Mouse (Mus musculus): Measurements from ENCODE around the gene Eid2. TPM values are rescaled to one million over a fixed set of nuclear protein-coding genes. Genes with fewer than 3 reads are reported as not detected.
A peak's percentile ranks its signal among the peaks of the same experiment; 100 is the strongest.

Gene Eid2
- polyA plus RNA-seq, 1 experiment from 2014 or later, result 1.4 TPM

DNA sequence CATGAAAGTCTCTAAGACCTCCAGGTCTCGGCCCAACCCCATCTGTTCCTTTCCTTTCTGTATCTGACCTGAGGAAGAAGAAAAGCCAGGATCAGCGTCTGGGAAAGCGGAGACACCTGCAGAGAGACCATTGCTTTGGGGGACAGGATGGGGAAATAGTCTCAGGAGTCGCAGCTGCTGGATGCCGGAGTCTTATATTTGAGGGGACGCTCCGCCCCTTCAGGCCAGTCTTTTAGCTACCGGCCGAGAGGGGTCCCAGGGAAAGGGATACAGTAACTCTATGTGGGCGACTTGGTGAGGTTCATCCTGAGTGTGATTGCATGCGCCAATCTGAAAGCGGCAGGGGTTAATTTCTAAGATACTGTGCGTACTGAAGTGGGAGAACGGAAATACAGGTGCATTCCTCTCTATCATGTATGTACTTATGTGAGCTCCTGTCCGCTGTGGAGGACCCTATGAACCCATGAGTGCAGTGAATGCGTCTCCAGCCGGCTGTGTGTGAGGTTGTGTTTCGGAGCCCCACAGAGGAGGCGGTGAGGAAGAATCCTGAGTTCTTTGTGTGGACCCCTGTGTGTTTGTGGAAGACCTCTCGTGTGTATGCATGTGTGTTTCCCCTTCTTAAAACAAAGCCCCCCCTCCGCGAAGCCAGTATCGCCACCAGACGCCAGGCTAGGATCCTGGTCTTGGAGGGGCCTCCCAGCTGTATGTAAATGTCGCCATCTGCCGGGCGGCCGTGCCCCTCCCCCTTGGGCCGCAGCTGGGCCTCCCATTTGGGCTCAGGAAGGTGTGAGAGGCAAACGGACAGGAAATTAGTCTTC is 34.1 kb downstream of the Eid2 start, which contains the start of gene Dll3:
Gene Dll3 (minus strand): TSS at position 623 of the 818 bp plus-strand sequence.
- DNase-seq (ENCODE audit: extremely low spot score, low spot score), result peak; percentile 78
- Histone ChIP-seq H3K9me3 (no peaks in the 10 kb centered on the region), H3K4me1 (peaks cover 33% of the 10 kb centered on the region), H3K4me3 (peak within 1 kb of the TSS; percentile 49), H3K27me3 (ENCODE audit: poor library complexity, severe bottlenecking) (peaks cover 66% of the 10 kb centered on the region), H3K36me3 (replicated peaks) (peaks cover 22% of the 10 kb centered on the region), H3K27ac (peak within 1 kb of the TSS; percentile 80)
- under 1% methylated on average over 30 of the region's 30 CpGs for WGBS

DNA sequence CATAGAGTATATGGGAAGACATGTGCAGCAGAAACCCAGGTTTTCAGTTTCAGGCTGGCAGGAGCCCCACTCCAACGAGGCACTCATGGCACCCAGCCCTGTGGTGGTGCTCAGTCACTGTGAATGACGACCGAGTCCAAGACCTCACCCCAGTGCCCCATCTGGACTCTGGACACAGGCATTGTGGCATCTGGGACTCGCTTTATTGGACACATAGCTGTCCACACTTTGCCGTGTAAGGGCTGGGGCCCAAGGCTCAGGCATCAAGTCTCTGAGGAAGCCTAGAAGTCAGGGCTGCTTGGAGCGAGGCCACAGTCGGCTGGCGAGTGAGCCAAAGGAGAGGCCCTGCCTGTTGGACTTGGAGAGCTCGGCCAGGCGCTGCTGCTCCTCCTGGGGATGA is 38.0 kb downstream of the Eid2 start:
- WGBS, result 94% methylated on average over 10 of the region's 10 CpGs
- peaks cover 61% of the 10 kb centered on the region for H3K36me3 ChIP-seq (replicated peaks)

DNA sequence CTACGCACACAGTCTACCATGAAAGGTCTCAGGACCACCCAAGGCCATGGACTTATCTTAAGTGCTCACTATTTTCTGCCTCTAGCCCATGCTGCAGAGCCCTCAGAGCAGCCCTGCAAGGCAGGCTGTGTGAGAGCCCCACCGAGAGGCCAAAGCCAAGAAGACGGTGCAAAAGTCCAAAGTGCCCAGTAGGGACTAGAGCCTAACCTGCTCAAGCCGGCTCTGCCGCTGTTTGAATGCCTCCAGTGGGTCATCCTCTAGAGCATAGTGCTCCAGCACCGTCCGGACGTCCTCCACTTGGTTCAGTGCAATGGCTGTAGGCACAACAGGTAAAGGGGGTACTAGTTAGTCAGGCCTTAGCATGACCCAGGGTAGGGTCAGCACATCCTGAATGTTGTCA is 38.5 kb downstream of the Eid2 start:
- Histone ChIP-seq H3K36me3 (replicated peaks) (peaks cover 62% of the 10 kb centered on the region), H3K9me3 (no peaks in the 10 kb centered on the region), H3K27ac (no peak overlapping the region), H3K4me3 (no peak overlapping the region), H3K27me3 (ENCODE audit: poor library complexity, severe bottlenecking) (peaks cover 22% of the 10 kb centered on the region), H3K4me1 (peaks cover 39% of the 10 kb centered on the region)
- no peak for DNase-seq (ENCODE audit: extremely low spot score, low spot score)
- 93% methylated on average over 8 of the region's 8 CpGs for WGBS

More for the DNA sequence above, 38.0 kb downstream of the Eid2 start:
- H3K27ac ChIP-seq, result no peak overlapping the region
- peaks cover 37% of the 10 kb centered on the region for H3K4me1 ChIP-seq
- peaks cover 28% of the 10 kb centered on the region for H3K27me3 ChIP-seq (ENCODE audit: poor library complexity, severe bottlenecking)
- H3K9me3 ChIP-seq, result no peaks in the 10 kb centered on the region
- H3K4me3 ChIP-seq, result no peak overlapping the region
- DNase-seq (ENCODE audit: extremely low spot score, low spot score), result no peak

DNA sequence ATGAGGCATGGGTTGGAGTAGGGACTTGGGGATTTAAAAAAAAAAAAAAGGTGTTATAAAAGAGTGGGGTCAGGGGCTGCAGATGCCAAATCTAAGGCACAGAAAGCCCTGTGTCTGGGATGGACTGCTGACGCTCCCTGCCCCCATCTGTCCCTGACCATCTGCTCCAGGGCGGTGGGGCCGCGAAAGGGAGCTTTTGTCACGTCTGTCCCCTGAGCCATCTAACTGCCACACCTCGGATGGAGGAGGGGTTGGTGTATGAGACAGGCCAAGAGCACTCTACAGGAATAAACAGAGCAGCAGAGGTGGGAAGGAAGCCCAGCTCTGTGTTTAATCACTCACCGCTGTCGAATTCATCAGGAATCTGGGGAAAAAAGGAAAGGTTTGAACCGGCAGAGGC is 42.1 kb downstream of the Eid2 start:
- peaks cover 70% of the 10 kb centered on the region for H3K36me3 ChIP-seq (replicated peaks)
- H3K4me1 ChIP-seq, result peaks cover 26% of the 10 kb centered on the region
- H3K4me3 ChIP-seq, result peak overlapping the region; percentile 67
- no peaks in the 10 kb centered on the region for H3K9me3 ChIP-seq
- no peak for DNase-seq (ENCODE audit: extremely low spot score, low spot score)
- WGBS, result 69% methylated on average over 9 of the region's 9 CpGs
- H3K27ac ChIP-seq, result peak overlapping the region; percentile 94; the same call in 1 of the 2 replicates
- no peaks in the 10 kb centered on the region for H3K27me3 ChIP-seq (ENCODE audit: poor library complexity, severe bottlenecking)

DNA sequence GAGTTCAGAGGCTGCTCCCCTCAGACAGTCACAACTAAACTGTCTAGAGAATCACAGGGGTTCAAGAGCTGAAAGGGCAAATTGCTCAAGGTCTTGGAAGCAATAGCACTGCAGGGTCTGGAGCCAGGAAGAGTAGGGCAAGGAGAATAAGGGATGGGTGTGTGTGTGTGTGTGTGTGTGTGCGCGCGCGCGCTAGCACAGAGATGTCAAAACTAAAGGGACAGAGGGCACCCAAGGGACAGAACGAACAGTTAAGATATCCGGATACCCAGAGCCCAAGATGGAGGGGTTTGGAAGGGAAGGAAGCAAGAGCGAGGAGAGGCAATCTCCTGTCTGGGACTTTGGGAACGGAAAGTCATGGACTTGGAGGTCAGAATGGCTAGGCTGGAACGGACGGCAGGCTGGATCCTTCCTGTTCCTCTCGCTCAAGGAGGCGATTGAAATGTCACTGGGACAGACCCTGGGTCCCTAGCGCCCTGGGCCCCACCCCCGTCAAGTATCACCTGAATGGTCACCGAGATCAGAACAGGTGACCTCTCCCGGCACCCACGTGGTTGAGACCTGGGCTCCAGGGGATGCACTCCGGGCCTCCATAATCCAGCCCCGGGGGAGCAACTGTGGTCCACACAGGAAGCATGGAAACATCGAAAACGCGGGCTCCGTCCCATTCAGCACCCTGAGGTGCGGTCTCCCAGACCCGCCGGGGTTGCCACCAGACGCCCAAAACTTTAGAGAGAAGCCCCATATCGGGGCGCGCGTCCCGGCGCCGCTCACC is 43.7 kb downstream of the Eid2 start:
- Histone ChIP-seq H3K9me3 (no peaks in the 10 kb centered on the region), H3K4me3 (peak overlapping the region; percentile 67), H3K27me3 (ENCODE audit: poor library complexity, severe bottlenecking) (no peaks in the 10 kb centered on the region), H3K36me3 (replicated peaks) (peaks cover 70% of the 10 kb centered on the region), H3K4me1 (peaks cover 26% of the 10 kb centered on the region), H3K27ac (peak overlapping the region; percentile 94)
- DNase-seq (ENCODE audit: extremely low spot score, low spot score), result no peak
- 6% methylated on average over 35 of the region's 35 CpGs for WGBS

DNA sequence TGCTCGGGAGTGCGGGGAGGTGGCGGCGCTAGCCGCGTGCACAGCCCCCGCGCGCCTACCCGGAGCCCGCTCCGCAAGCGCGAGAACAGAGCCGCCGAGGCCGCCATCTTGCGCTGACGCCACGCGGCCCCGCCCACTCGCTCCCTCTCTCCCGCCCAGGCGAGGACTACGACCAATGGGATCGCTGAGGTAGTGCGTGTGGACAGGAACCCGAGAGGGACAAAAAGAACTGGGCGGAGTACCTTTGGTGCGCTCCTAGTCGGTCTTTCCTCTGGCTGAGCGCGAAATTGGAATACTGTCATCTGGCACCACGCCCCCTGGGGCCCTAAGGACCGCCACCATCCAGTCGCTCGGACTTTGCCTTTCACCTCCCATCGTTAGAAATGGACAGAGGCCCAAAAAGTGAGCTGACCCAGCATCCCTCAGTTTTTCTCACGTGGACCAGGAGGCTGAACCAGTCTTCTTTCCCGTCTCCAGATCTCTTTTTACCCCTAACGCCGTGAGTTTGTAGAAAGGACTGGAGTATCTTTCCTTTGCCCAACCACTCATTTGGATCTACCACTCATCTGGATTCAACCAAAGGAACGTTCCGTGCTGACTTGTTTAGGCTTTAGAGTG is 44.4 kb downstream of the Eid2 start, which contains the start of gene Timm50:
Gene Timm50 (minus strand): TSS at position 147 of the 618 bp plus-strand sequence.
- Histone ChIP-seq H3K36me3 (replicated peaks) (peaks cover 70% of the 10 kb centered on the region), H3K4me1 (peaks cover 26% of the 10 kb centered on the region), H3K4me3 (peak within 1 kb of the TSS; percentile 67), H3K27me3 (ENCODE audit: poor library complexity, severe bottlenecking) (no peaks in the 10 kb centered on the region), H3K9me3 (no peaks in the 10 kb centered on the region), H3K27ac (peak within 1 kb of the TSS; percentile 94)
- DNase-seq (ENCODE audit: extremely low spot score, low spot score), result peak; percentile 94
- WGBS, result under 1% methylated on average over 45 of the region's 45 CpGs

DNA sequence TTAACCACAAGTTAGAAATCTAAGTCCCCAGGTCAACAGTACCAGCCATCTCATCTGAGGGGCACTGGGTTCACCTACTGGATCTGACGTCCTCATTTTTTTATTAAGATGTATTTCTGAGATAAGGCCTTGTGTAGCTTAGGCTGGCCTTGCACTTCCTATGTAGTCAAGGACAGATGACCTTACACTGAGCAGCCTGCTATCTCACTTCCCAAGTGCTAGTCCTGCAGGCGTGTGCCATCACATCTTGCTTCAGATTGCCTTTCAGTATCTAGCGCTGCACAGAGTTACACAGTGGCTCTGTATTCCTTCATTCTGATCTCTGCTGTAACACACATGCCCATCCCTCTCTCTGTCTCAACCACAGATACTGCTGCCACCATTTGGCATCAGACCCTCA is 50.4 kb downstream of the Eid2 start:
- H3K9me3 ChIP-seq, result no peaks in the 10 kb centered on the region
- peaks cover 92% of the 10 kb centered on the region for H3K36me3 ChIP-seq (replicated peaks)
- H3K27ac ChIP-seq, result no peak overlapping the region
- H3K4me3 ChIP-seq, result no peak overlapping the region
- H3K27me3 ChIP-seq (ENCODE audit: poor library complexity, severe bottlenecking), result no peaks in the 10 kb centered on the region
- 92% methylated on average over 3 of the region's 3 CpGs for WGBS
- DNase-seq (ENCODE audit: extremely low spot score, low spot score), result no peak
- H3K4me1 ChIP-seq, result no peaks in the 10 kb centered on the region

DNA sequence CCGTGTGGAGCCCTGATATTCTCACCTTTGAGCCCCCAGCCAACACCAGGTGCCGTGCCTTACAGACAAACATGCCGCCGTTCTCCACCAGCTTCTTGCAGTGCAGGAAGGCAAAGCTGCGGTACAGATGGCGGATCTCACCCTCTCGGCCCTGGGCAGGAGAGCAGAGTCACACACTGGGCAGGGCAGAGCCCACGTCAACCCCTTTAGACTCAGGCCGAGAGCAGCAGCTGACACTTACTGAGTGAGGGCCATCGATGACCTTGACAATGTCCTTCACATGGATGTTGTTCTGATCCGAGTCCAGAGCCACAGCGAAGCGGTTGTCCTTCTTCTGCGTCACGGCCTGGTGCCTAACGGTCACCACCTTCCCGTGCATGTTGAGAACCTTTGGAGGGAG is 51.0 kb downstream of the Eid2 start:
- Histone ChIP-seq H3K4me1 (no peaks in the 10 kb centered on the region), H3K36me3 (replicated peaks) (peaks cover 99% of the 10 kb centered on the region), H3K4me3 (no peak overlapping the region), H3K27ac (no peak overlapping the region), H3K27me3 (ENCODE audit: poor library complexity, severe bottlenecking) (no peaks in the 10 kb centered on the region), H3K9me3 (no peaks in the 10 kb centered on the region)
- DNase-seq (ENCODE audit: extremely low spot score, low spot score), result no peak
- WGBS, result 95% methylated on average over 17 of the region's 17 CpGs

Other genes starting within 250 kb of the Eid2 start
- gene Psmc4, start 217.8 kb upstream of the Eid2 start, polyA plus RNA-seq (2016; fragmentation: Nextera tagmentation; extraction: Ambion mirVana), result 445 and 464 TPM in 2 replicates
- 0.25 and 0.40 TPM in 2 replicates for gene Fcgbp, start 196.6 kb upstream of the Eid2 start, polyA plus RNA-seq (2016; fragmentation: Nextera tagmentation; extraction: Ambion mirVana)
- gene 9530053A07Rik, start 138.4 kb upstream of the Eid2 start, polyA plus RNA-seq (2016; fragmentation: Nextera tagmentation; extraction: Ambion mirVana), result 0.05 and 0.10 TPM in 2 replicates
- 178 and 180 TPM in 2 replicates for gene Fbl, start 98.2 kb upstream of the Eid2 start, polyA plus RNA-seq (2016; fragmentation: Nextera tagmentation; extraction: Ambion mirVana)
- gene Dyrk1b, start 88.4 kb upstream of the Eid2 start, polyA plus RNA-seq (2016; fragmentation: Nextera tagmentation; extraction: Ambion mirVana), result 12.5 and 13.7 TPM in 2 replicates
- 9.6 and 9.7 TPM in 2 replicates for gene Eid2b, start 9.9 kb downstream of the Eid2 start, polyA plus RNA-seq (2016; fragmentation: Nextera tagmentation; extraction: Ambion mirVana)
- gene Selenov, start 23.3 kb downstream of the Eid2 start, polyA plus RNA-seq (2016; fragmentation: Nextera tagmentation; extraction: Ambion mirVana), result 0.50 and 0.66 TPM in 2 replicates
- gene Dll3, start 34.4 kb downstream of the Eid2 start, polyA plus RNA-seq (2016; fragmentation: Nextera tagmentation; extraction: Ambion mirVana), result 13.4 and 13.7 TPM in 2 replicates
- gene Timm50, start 44.2 kb downstream of the Eid2 start, polyA plus RNA-seq (2016; fragmentation: Nextera tagmentation; extraction: Ambion mirVana), result 238 and 253 TPM in 2 replicates
- 118 and 120 TPM in 2 replicates for gene Supt5, start 70.9 kb downstream of the Eid2 start, polyA plus RNA-seq (2016; fragmentation: Nextera tagmentation; extraction: Ambion mirVana)
- 939 and 976 TPM in 2 replicates for gene Rps16, start 82.8 kb downstream of the Eid2 start, polyA plus RNA-seq (2016; fragmentation: Nextera tagmentation; extraction: Ambion mirVana)
- 75.5 and 84.4 TPM in 2 replicates for gene Plekhg2, start 104.7 kb downstream of the Eid2 start, polyA plus RNA-seq (2016; fragmentation: Nextera tagmentation; extraction: Ambion mirVana)
- 4.5 TPM in 2 replicates for gene Zfp36, start 112.4 kb downstream of the Eid2 start, polyA plus RNA-seq (2016; fragmentation: Nextera tagmentation; extraction: Ambion mirVana)
- 60.3 and 60.6 TPM in 2 replicates for gene Med29, start 124.8 kb downstream of the Eid2 start, polyA plus RNA-seq (2016; fragmentation: Nextera tagmentation; extraction: Ambion mirVana)
- gene Paf1, start 125.1 kb downstream of the Eid2 start, polyA plus RNA-seq (2016; fragmentation: Nextera tagmentation; extraction: Ambion mirVana), result 82.3 and 95.9 TPM in 2 replicates
- 8.0 and 8.3 TPM in 2 replicates for gene Gmfg, start 169.6 kb downstream of the Eid2 start, polyA plus RNA-seq (2016; fragmentation: Nextera tagmentation; extraction: Ambion mirVana)
- 3.0 and 3.4 TPM in 2 replicates for gene Lrfn1, start 184.1 kb downstream of the Eid2 start, polyA plus RNA-seq (2016; fragmentation: Nextera tagmentation; extraction: Ambion mirVana)
- gene Ifnl2, start 242.6 kb downstream of the Eid2 start, polyA plus RNA-seq (2016; fragmentation: Nextera tagmentation; extraction: Ambion mirVana), result not detected in 2 replicates

All from forebrain, embryonic 10.5 days (tissue).